Mouse (Mus musculus) midbrain, embryonic 12.5 days (tissue): ENCODE results near the gene Gm11627. TPM values are rescaled to one million over a fixed set of nuclear protein-coding genes. Genes with fewer than 3 reads are reported as not detected.
"Not testable (repeated sequence)": the region's sequence is repeated elsewhere in the genome, so short reads cannot be mapped to it uniquely, and the experiment has no call there.

Experiments
- ATAC-seq: fragments of 200-750 bp; cut with Nextera tagmentation; 2 replicates; pipeline ENCODE4 v1.8.0; 2017; ENCODE audit warnings: low read depth, moderate TSS enrichment, moderate library complexity; ENCODE audit not compliant: low FRiP score
- H3K27ac ChIP-seq: fragments of 300-500 bp; sonication (generic); replicated peaks from 2 replicates; pipeline ENCODE4 v1.5.1; 2016; ENCODE audit warnings: mild to moderate bottlenecking
- H3K27me3 ChIP-seq: fragments of 300-500 bp; sonication (generic); 2 replicates; pipeline ENCODE4 v1.6.1; 2016; ENCODE audit warnings: mild to moderate bottlenecking
- H3K36me3 ChIP-seq: fragments of 300-500 bp; sonication (generic); 2 replicates; pipeline ENCODE4 v1.6.1; 2016
- H3K4me1 ChIP-seq: fragments of 300-500 bp; sonication (generic); 2 replicates; pipeline ENCODE4 v1.6.1; 2016
- H3K4me2 ChIP-seq: fragments of 300-500 bp; sonication (generic); replicated peaks from 2 replicates; pipeline ENCODE4 v1.6.1; 2016; ENCODE audit warnings: mild to moderate bottlenecking, moderate library complexity
- H3K4me3 ChIP-seq: fragments of 300-500 bp; sonication (generic); 2 replicates; pipeline ENCODE4 v1.5.1; 2016; ENCODE audit warnings: mild to moderate bottlenecking
- H3K9ac ChIP-seq: fragments of 300-500 bp; sonication (generic); replicated peaks from 2 replicates; pipeline ENCODE4 v1.6.1; 2016; ENCODE audit warnings: mild to moderate bottlenecking, moderate library complexity
- H3K9me3 ChIP-seq: fragments of 300-500 bp; sonication (generic); 2 replicates; pipeline ENCODE4 v1.6.1; 2016; ENCODE audit warnings: mild to moderate bottlenecking
- WGBS: fragments of 180-500 bp; shearing (Covaris S2); methylation state at CpG from one replicate; pipeline ENCODE4 v1.1.7; 2016; 5-methylcytosine and 5-hydroxymethylcytosine counted together
- polyA plus RNA-seq: library from polyadenylated mRNA; unstranded; fragments of >200 nt; fragmentation: Nextera tagmentation; extraction: Ambion mirVana; gene quantifications from 2 replicates; pipeline ENCODE4 v1.2.1, GENCODE M21; 2016

The Gm11627 gene
- polyA plus RNA-seq, 1 experiment from 2014 or later, result 10.5 TPM

GRCm38 (mm10) chr11:102608691-102609090, 29.4 kb upstream of the Gm11627 start:
- Histone ChIP-seq H3K4me1 (peaks cover 43% of the 10 kb centered on the region), H3K27me3 (peaks cover 27% of the 10 kb centered on the region), H3K27ac (peak overlapping the region; percentile 25)

GRCm38 (mm10) chr11:102607686-102608548, 28.7 kb upstream of the Gm11627 start:
- Histone ChIP-seq H3K9me3 (no peaks in the 10 kb centered on the region), H3K36me3 (no peaks in the 10 kb centered on the region), H3K4me1 (peaks cover 46% of the 10 kb centered on the region), H3K9ac (peak overlapping the region; percentile 97), H3K27ac (peak overlapping the region; percentile 49; the same call in 1 of the 2 replicates), H3K4me3 (peak overlapping the region; percentile 88), H3K4me2 (peak overlapping the region; percentile 86), H3K27me3 (peaks cover 27% of the 10 kb centered on the region)
- ATAC-seq, result no peak
- WGBS, result 11% methylated on average over 10 of the region's 10 CpGs

More at GRCm38 (mm10) chr11:102608691-102609090, 29.4 kb upstream of the Gm11627 start:
- Histone ChIP-seq H3K4me2 (peak overlapping the region; percentile 86), H3K4me3 (peak overlapping the region; percentile 88), H3K9me3 (no peaks in the 10 kb centered on the region), H3K9ac (peak overlapping the region; percentile 31), H3K36me3 (no peaks in the 10 kb centered on the region)
- no peak for ATAC-seq
- 17% methylated on average over 4 of the region's 4 CpGs for WGBS

GRCm38 (mm10) chr11:102607201-102607600, 27.9 kb upstream of the Gm11627 start:
- H3K36me3 ChIP-seq, ATAC-seq, H3K9me3 ChIP-seq: not testable (repeated sequence)
- peaks cover 23% of the 10 kb centered on the region for H3K27me3 ChIP-seq
- H3K9ac ChIP-seq, result peak overlapping the region; percentile 97
- WGBS, result under 1% methylated on average over 12 of the region's 12 CpGs
- peak overlapping the region; percentile 86 for H3K4me2 ChIP-seq
- H3K27ac ChIP-seq, result peak overlapping the region; percentile 49
- H3K4me1 ChIP-seq, result peaks cover 53% of the 10 kb centered on the region
- peak overlapping the region; percentile 88 for H3K4me3 ChIP-seq

- Histone ChIP-seq H3K4me2 (peak overlapping the region; percentile 86), H3K4me1 (peaks cover 55% of the 10 kb centered on the region), H3K27ac (peak overlapping the region; percentile 49), H3K36me3 (no peaks in the 10 kb centered on the region), H3K9ac (peak overlapping the region; percentile 97), H3K27me3 (peaks cover 20% of the 10 kb centered on the region), H3K4me3 (peak overlapping the region; percentile 88), H3K9me3 (no peaks in the 10 kb centered on the region)
- no peak for ATAC-seq
- under 1% methylated on average over 12 of the region's 12 CpGs for WGBS
Measured at GRCm38 (mm10) chr11:102606751-102607171, 27.5 kb upstream of the Gm11627 start.

- Histone ChIP-seq H3K9ac (peak overlapping the region; percentile 97), H3K27me3 (peaks cover 19% of the 10 kb centered on the region), H3K4me3 (peak overlapping the region; percentile 88), H3K4me1 (peaks cover 46% of the 10 kb centered on the region), H3K27ac (peak overlapping the region; percentile 99), H3K36me3 (no peaks in the 10 kb centered on the region), H3K4me2 (peak overlapping the region; percentile 86), H3K9me3 (no peaks in the 10 kb centered on the region)
- WGBS, result under 1% methylated on average over 62 of the region's 62 CpGs
- no peak for ATAC-seq
Measured at GRCm38 (mm10) chr11:102605553-102606416, 26.5 kb upstream of the Gm11627 start.

GRCm38 (mm10) chr11:102604777-102605552, 25.7 kb upstream of the Gm11627 start:
- Histone ChIP-seq H3K9ac (peak overlapping the region; percentile 97), H3K9me3 (no peaks in the 10 kb centered on the region), H3K4me1 (peaks cover 38% of the 10 kb centered on the region), H3K4me3 (peak overlapping the region; percentile 88), H3K27ac (peak overlapping the region; percentile 99), H3K4me2 (peak overlapping the region; percentile 86), H3K27me3 (peaks cover 18% of the 10 kb centered on the region), H3K36me3 (no peaks in the 10 kb centered on the region)
- ATAC-seq, result peak; percentile 41
- under 1% methylated on average over 72 of the region's 74 CpGs for WGBS

- peak within 1 kb of the TSS; percentile 86 for H3K4me2 ChIP-seq
- WGBS, result under 1% methylated on average over 30 of the region's 31 CpGs
- H3K4me1 ChIP-seq, result peaks cover 30% of the 10 kb centered on the region
- H3K9me3 ChIP-seq, result no peaks in the 10 kb centered on the region
- H3K27me3 ChIP-seq, result peaks cover 14% of the 10 kb centered on the region
- H3K36me3 ChIP-seq, result no peaks in the 10 kb centered on the region
- H3K27ac ChIP-seq, result peak within 1 kb of the TSS; percentile 99
- H3K4me3 ChIP-seq, result peak within 1 kb of the TSS; percentile 88
- peak within 1 kb of the TSS; percentile 97 for H3K9ac ChIP-seq
- ATAC-seq, result peak; percentile 92
Measured at GRCm38 (mm10) chr11:102604010-102604584, 24.8 kb upstream of the Gm11627 start, which contains the start of gene Fzd2. Gene Fzd2 (plus strand): TSS chr11:102604396.

GRCm38 (mm10) chr11:102603496-102603850, 24.2 kb upstream of the Gm11627 start:
- Histone ChIP-seq H3K27me3 (peaks cover 8% of the 10 kb centered on the region), H3K9me3 (no peaks in the 10 kb centered on the region), H3K4me2 (peak overlapping the region; percentile 86), H3K36me3 (no peaks in the 10 kb centered on the region), H3K9ac (peak overlapping the region; percentile 97), H3K27ac (peak overlapping the region; percentile 99), H3K4me1 (peaks cover 23% of the 10 kb centered on the region), H3K4me3 (peak overlapping the region; percentile 88)
- WGBS, result under 1% methylated on average over 10 of the region's 10 CpGs
- peak; percentile 72 for ATAC-seq

GRCm38 (mm10) chr11:102602816-102603495, 23.7 kb upstream of the Gm11627 start:
- H3K9ac ChIP-seq, result peak overlapping the region; percentile 97
- peaks cover 8% of the 10 kb centered on the region for H3K27me3 ChIP-seq
- H3K4me3 ChIP-seq, result peak overlapping the region; percentile 88
- no peaks in the 10 kb centered on the region for H3K36me3 ChIP-seq
- peak overlapping the region; percentile 99 for H3K27ac ChIP-seq
- H3K4me1 ChIP-seq, result peaks cover 18% of the 10 kb centered on the region
- no peak for ATAC-seq
- H3K9me3 ChIP-seq, result no peaks in the 10 kb centered on the region
- 1% methylated on average over 13 of the region's 13 CpGs for WGBS
- peak overlapping the region; percentile 86 for H3K4me2 ChIP-seq

GRCm38 (mm10) chr11:102599912-102600311, 20.7 kb upstream of the Gm11627 start:
- H3K27ac ChIP-seq, result no peak overlapping the region
- no peaks in the 10 kb centered on the region for H3K9me3 ChIP-seq
- no peak for ATAC-seq
- H3K36me3 ChIP-seq, result no peaks in the 10 kb centered on the region
- no peak overlapping the region for H3K9ac ChIP-seq
- peaks cover 3% of the 10 kb centered on the region; the same call in 1 of the 2 replicates for H3K27me3 ChIP-seq
- 87% methylated on average over 3 of the region's 3 CpGs for WGBS
- H3K4me3 ChIP-seq, result no peak overlapping the region
- no peak overlapping the region for H3K4me2 ChIP-seq
- peaks cover 25% of the 10 kb centered on the region for H3K4me1 ChIP-seq
